Mouse (Mus musculus) Muller cell, postnatal 12 days (primary cell): ENCODE measurements around the gene Tbl1xr1.

Experiments used
- DNase-seq: peaks from one replicate; pipeline ENCODE4 v3.0.0-alpha.2; 2015; ENCODE audit errors: inconsistent ontology term

The Tbl1xr1 gene

GRCm38 (mm10) chr3:22142846-22143641, 66.6 kb downstream of the Tbl1xr1 start:
- DNase-seq = no peak

GRCm38 (mm10) chr3:22144255-22144654, 67.8 kb downstream of the Tbl1xr1 start:
- DNase-seq = peak; percentile 37

DNA sequence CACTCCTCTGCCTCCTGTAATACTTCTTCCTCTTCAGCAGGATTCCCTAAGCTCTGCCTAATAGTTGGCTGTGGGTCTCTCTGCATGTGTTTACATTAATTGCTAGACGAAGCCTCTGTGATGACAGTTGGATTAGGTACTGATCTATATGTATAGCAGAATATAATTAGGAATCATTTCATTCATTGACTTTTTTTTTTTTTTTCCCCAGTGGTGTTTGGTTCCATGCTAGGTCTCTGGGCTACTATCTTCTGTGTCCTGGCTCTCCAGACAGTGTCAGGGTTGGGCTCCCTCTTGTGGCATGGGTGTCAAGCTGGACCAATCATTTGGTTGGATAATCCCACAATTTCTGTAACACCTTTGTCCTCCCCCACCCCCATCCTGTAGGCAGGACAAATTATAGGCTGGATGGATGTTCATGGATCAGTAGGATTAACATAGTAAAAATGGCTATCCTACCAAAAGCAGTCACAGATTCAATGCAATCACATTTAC, 71.0 kb downstream of the Tbl1xr1 start:
- DNase-seq = no peak

- no peak for DNase-seq
Measured at GRCm38 (mm10) chr3:22148306-22148932, 72.0 kb downstream of the Tbl1xr1 start.

DNA sequence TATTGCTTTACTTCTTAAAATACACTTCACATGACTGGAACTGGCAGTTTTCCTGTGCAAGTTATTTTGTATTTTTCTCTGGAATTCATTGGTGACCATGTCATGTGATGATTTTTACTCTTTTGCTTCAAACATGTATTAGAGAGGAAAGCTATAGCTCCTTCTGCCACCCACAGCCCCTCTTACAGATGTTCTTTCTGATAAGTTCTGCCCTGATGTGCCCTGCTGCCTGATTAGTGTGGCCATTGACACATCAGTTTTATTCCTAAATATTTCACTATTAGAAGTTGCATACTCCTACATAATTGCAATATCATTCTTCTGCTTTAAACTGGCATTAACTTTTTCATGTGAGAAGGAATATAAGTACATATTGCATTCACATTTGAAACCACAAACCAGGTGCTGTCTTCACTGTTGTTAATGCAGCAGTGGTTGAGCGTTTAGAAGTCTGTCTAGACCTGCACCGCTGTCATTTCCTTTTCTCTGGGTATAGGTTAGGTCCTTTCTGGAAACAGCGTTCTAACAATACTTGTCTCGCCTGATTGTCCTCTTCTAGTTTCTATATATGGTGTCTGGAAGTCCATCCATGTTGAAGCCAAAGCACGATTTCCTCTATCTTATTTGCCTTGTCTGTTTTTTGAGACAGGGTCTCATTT, 74.5 kb downstream of the Tbl1xr1 start:
- DNase-seq = no peak

GRCm38 (mm10) chr3:22152773-22153172, 76.3 kb downstream of the Tbl1xr1 start:
- DNase-seq = no peak

DNA sequence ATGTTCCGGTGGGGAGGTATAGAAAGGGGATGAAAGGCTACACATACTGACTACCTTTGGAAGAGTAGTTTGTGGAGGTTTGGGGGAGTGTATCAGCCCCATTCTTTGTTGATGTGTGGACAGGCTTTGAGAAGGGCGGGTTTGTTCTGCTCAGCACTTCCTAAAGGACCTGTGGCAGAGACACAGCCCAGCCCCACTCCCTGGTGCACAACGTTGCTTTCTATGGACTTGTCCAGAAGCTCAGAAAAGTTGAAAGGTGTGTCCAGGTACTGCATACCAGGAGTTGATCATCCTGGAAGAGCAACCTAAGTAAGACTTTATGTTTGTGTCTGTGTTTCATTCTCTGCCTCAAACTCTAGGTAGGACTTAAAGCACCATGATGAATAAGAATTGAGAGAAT, 78.1 kb downstream of the Tbl1xr1 start:
- DNase-seq = no peak

DNA sequence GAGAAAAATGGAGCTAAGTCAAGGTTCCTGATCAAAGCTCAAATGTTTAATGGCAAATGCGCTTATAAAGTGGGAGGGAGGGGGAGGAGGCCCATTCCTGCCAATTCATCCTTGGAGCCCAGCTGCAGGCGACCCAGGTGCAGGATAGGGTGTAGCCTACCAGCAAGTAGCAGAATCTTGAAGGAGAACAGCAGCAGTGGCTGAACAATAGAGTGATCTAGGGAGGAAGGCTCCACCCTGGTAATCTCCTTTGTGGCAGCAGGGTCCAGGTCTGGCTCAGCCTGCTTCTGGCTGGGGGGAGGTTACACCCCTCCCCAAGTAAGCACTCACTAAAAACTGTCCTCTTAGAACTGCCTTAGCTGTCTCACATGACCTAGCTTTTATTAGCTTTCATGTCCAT, 79.9 kb downstream of the Tbl1xr1 start:
- no peak for DNase-seq

GRCm38 (mm10) chr3:22162948-22163347, 86.5 kb downstream of the Tbl1xr1 start:
- DNase-seq = no peak

DNA sequence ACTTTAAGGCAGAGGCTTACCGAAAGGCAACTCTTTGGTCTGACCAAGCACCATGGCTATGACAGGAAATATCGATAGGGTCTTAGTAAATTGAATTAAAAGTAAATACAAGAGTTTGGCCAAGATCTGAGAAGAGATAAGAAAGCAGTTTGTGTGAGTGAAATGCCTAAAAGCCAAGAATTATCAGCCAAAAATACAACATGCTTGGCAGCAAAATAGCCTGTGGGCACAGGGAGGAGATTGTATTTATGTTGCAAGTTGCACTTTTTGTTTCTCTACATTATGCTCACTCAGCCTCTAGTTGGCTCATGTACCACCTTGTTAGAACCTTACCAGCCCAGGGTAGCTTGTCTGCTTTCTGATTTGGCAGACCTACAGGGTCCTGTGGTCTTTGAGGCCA, 91.4 kb downstream of the Tbl1xr1 start:
- DNase-seq = no peak

- DNase-seq = no peak
Measured at GRCm38 (mm10) chr3:22168432-22168831, 92.0 kb downstream of the Tbl1xr1 start.

- no peak for DNase-seq
Measured at GRCm38 (mm10) chr3:22171526-22171925, 95.1 kb downstream of the Tbl1xr1 start.

DNA sequence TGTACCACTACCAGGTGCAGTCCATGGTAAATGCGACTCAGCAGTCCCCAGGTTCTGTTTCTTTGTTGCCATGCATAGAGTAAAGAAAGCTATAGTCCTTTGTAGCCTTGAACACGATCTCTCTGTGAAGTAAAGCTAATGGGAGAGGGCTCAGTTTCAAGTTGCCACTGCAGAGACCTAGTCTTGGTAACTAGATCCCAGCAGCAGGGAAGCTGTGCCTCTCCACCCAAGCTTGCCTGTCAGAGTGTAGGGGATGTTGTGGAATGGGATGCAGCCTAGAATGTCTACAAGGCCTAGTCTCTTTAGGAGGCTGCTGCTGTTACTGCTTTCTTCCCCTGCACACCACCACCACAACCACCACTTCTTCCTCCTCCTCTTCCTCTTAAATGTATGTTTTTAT, 96.0 kb downstream of the Tbl1xr1 start:
- DNase-seq = no peak

GRCm38 (mm10) chr3:22173171-22173570, 96.7 kb downstream of the Tbl1xr1 start:
- no peak for DNase-seq

DNA sequence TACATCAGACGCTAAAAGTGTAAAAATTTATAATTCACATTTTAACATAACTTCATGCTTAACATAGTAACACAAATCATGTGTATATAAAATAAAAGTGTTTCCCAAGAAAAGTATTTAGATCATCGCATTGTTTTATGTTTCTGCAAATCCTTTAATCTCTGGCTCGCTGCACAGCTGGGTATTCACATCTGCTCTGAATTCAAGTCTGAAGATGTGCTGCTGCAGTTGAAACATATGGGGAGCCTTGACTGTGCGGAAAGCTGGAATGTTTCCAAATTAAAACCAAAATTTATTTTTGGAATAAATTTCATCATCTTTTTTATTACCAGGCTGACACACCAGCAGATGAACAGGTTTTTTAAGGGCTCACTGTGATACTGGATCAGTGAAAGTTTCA, 97.8 kb downstream of the Tbl1xr1 start:
- DNase-seq = no peak

GRCm38 (mm10) chr3:22180076-22180475, 103.6 kb downstream of the Tbl1xr1 start:
- no peak for DNase-seq

DNA sequence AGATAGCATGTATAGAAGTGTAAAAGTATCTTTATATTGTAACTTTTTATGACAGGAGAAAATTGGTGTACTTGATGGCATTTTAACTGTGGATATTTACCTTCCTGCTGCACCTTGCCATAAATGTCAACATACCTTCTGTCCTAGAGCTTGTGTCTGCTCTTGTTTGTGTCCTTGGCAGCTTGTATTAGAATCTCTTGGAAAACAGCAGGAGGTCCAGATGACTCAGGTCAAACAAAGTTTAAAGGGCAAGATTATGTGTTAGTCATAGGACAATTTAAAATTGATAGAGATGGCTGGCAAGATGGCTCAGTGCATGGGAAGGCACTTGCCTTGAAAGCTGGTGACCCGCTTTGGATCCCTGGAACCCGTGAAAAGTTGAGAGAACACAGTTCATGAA, 104.6 kb downstream of the Tbl1xr1 start:
- DNase-seq = peak; percentile 23

- DNase-seq = no peak
Measured at GRCm38 (mm10) chr3:22185265-22185664, 108.8 kb downstream of the Tbl1xr1 start.

- peak; percentile 58 for DNase-seq
Measured at GRCm38 (mm10) chr3:22190498-22190897, 114.0 kb downstream of the Tbl1xr1 start.

DNA sequence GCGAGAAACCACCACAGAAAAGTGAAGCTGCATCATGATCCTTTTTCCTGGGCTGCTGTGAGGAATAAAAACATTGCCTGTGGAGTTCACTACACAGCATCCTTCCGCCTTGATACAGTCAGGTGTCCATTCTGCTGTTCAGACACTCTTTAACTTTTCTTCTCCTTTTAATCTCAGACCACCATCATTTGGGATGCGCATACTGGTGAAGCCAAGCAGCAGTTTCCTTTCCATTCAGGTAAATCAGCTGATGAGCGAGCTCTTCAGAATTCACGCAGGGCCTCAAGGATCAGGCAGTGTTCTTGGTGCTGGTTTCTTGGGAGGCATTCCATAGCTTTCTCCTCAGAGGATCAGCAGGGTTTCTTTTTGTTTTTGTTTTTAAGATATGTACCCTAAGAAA, 116.5 kb downstream of the Tbl1xr1 start:
- DNase-seq = no peak

DNA sequence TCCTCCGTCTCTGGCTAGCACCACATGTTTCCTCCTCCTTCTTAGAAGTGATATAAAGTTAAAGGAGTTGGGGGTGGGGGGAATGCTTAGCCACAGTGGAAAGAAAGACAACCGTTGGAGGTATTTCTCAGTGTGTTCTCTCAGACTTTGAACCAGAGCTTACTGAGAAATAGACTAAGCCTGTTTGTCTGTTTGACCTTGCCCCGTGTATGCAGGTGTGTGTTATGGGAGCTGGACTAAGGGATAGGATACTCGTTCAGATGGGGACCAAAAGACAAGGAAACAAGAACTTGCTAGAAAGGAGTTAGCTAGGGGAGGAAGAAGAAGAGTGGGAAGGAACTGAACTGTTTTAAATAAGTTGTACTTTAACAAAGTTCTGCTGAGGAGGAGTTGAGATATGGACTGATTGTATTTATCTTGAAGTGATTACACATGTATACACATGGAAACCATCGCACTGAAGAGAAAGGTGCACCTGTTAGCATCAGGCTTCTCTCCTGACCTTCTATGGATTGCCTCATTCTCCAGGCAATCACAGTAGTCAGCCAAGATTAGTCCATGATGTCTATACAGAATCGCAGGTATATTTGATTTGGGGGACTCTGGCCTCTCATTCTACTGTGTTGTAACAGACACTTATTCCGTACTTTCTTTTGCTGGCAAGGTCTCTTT, 117.9 kb downstream of the Tbl1xr1 start:
- DNase-seq = no peak

GRCm38 (mm10) chr3:22198802-22199201, 122.3 kb downstream of the Tbl1xr1 start:
- DNase-seq = no peak
